Mouse (Mus musculus): ENCODE data around the gene Pde7b. TPM values are rescaled to one million over a fixed set of nuclear protein-coding genes. Genes with fewer than 3 reads are reported as not detected.

Pde7b gene
- polyA plus RNA-seq, 1 experiment from 2014 or later, result 2.4 TPM

- H3K9me3 ChIP-seq (ENCODE audit: low read length), result no peaks in the 10 kb centered on the region
- H3K4me3 ChIP-seq (ENCODE audit: low read length), result no peak overlapping the region
- H3K27ac ChIP-seq (ENCODE audit: low read length), result no peak overlapping the region
- H3K4me1 ChIP-seq (ENCODE audit: insufficient read depth, low read length), result no peaks in the 10 kb centered on the region
- no peak overlapping the region for H3K9ac ChIP-seq (replicated peaks; ENCODE audit: low read length)
- ATAC-seq (ENCODE audit: low FRiP score, low TSS enrichment), result no peak
- WGBS, result 72% methylated on average over 14 of the region's 14 CpGs
- H3K36me3 ChIP-seq (ENCODE audit: insufficient read depth, low read length), result no peaks in the 10 kb centered on the region
- no peak overlapping the region for H3K4me2 ChIP-seq (replicated peaks; ENCODE audit: low read depth, low read length)
- H3K27me3 ChIP-seq (ENCODE audit: insufficient read depth, low read length), result no peaks in the 10 kb centered on the region
Observed at GRCm38 (mm10) chr10:20632256-20633084, 92.4 kb downstream of the Pde7b start.

- ATAC-seq (ENCODE audit: low FRiP score, low TSS enrichment), result no peak
- Histone ChIP-seq H3K36me3 (ENCODE audit: insufficient read depth, low read length) (no peaks in the 10 kb centered on the region), H3K9me3 (ENCODE audit: low read length) (no peaks in the 10 kb centered on the region), H3K27me3 (ENCODE audit: insufficient read depth, low read length) (no peaks in the 10 kb centered on the region), H3K4me2 (replicated peaks; ENCODE audit: low read depth, low read length) (no peak overlapping the region), H3K4me3 (ENCODE audit: low read length) (no peak overlapping the region), H3K27ac (ENCODE audit: low read length) (no peak overlapping the region), H3K4me1 (ENCODE audit: insufficient read depth, low read length) (no peaks in the 10 kb centered on the region), H3K9ac (replicated peaks; ENCODE audit: low read length) (no peak overlapping the region)
- WGBS, result 44% methylated on average over 7 of the region's 7 CpGs
Observed at GRCm38 (mm10) chr10:20630122-20630521, 94.8 kb downstream of the Pde7b start.

- ATAC-seq (ENCODE audit: low FRiP score, low TSS enrichment), result no peak
- WGBS, result 89% methylated on average over 16 of the region's 16 CpGs
- H3K4me1 ChIP-seq (ENCODE audit: insufficient read depth, low read length), result peaks cover 11% of the 10 kb centered on the region
- H3K4me3 ChIP-seq (ENCODE audit: low read length), result no peak overlapping the region
- no peak overlapping the region for H3K4me2 ChIP-seq (replicated peaks; ENCODE audit: low read depth, low read length)
- H3K9me3 ChIP-seq (ENCODE audit: low read length), result no peaks in the 10 kb centered on the region
- no peaks in the 10 kb centered on the region for H3K27me3 ChIP-seq (ENCODE audit: insufficient read depth, low read length)
- no peak overlapping the region for H3K9ac ChIP-seq (replicated peaks; ENCODE audit: low read length)
- H3K36me3 ChIP-seq (ENCODE audit: insufficient read depth, low read length), result no peaks in the 10 kb centered on the region
- no peak overlapping the region for H3K27ac ChIP-seq (ENCODE audit: low read length)
Observed at GRCm38 (mm10) chr10:20625702-20626375, 99.0 kb downstream of the Pde7b start.

- ATAC-seq (ENCODE audit: low FRiP score, low TSS enrichment), result peak; percentile 85
- 45% methylated on average over 8 of the region's 8 CpGs for WGBS
- peaks cover 11% of the 10 kb centered on the region for H3K4me1 ChIP-seq (ENCODE audit: insufficient read depth, low read length)
Observed at GRCm38 (mm10) chr10:20621661-20622454, 103.0 kb downstream of the Pde7b start.

GRCm38 (mm10) chr10:20606007-20606406 is 118.9 kb downstream of the Pde7b start:
- no peak overlapping the region for H3K9ac ChIP-seq (replicated peaks; ENCODE audit: low read length)
- no peak for ATAC-seq (ENCODE audit: low FRiP score, low TSS enrichment)
- WGBS, result 49% methylated on average over 2 of the region's 2 CpGs
- H3K27ac ChIP-seq (ENCODE audit: low read length), result no peak overlapping the region
- no peak overlapping the region for H3K4me3 ChIP-seq (ENCODE audit: low read length)
- H3K4me1 ChIP-seq (ENCODE audit: insufficient read depth, low read length), result no peaks in the 10 kb centered on the region
- no peak overlapping the region for H3K4me2 ChIP-seq (replicated peaks; ENCODE audit: low read depth, low read length)
- H3K9me3 ChIP-seq (ENCODE audit: low read length), result no peaks in the 10 kb centered on the region
- H3K27me3 ChIP-seq (ENCODE audit: insufficient read depth, low read length), result no peaks in the 10 kb centered on the region
- no peaks in the 10 kb centered on the region for H3K36me3 ChIP-seq (ENCODE audit: insufficient read depth, low read length)

More at GRCm38 (mm10) chr10:20621661-20622454, 103.0 kb downstream of the Pde7b start:
- Histone ChIP-seq H3K36me3 (ENCODE audit: insufficient read depth, low read length) (no peaks in the 10 kb centered on the region), H3K27ac (ENCODE audit: low read length) (peak overlapping the region; percentile 52; the same call in 1 of the 2 replicates), H3K27me3 (ENCODE audit: insufficient read depth, low read length) (no peaks in the 10 kb centered on the region), H3K4me2 (replicated peaks; ENCODE audit: low read depth, low read length) (no peak overlapping the region), H3K9ac (replicated peaks; ENCODE audit: low read length) (no peak overlapping the region), H3K9me3 (ENCODE audit: low read length) (no peaks in the 10 kb centered on the region), H3K4me3 (ENCODE audit: low read length) (no peak overlapping the region)

- Histone ChIP-seq H3K9ac (replicated peaks; ENCODE audit: low read length) (no peak overlapping the region), H3K4me3 (ENCODE audit: low read length) (no peak overlapping the region), H3K9me3 (ENCODE audit: low read length) (no peaks in the 10 kb centered on the region), H3K27ac (ENCODE audit: low read length) (no peak overlapping the region), H3K27me3 (ENCODE audit: insufficient read depth, low read length) (no peaks in the 10 kb centered on the region), H3K36me3 (ENCODE audit: insufficient read depth, low read length) (no peaks in the 10 kb centered on the region), H3K4me2 (replicated peaks; ENCODE audit: low read depth, low read length) (no peak overlapping the region), H3K4me1 (ENCODE audit: insufficient read depth, low read length) (peaks cover 4% of the 10 kb centered on the region; the same call in 1 of the 2 replicates)
- no peak for ATAC-seq (ENCODE audit: low FRiP score, low TSS enrichment)
- 60% methylated on average over 5 of the region's 5 CpGs for WGBS
Observed at GRCm38 (mm10) chr10:20595107-20595810, 129.6 kb downstream of the Pde7b start.

- WGBS, result 41% methylated on average over 5 of the region's 5 CpGs
- no peak overlapping the region for H3K9ac ChIP-seq (replicated peaks; ENCODE audit: low read length)
Observed at GRCm38 (mm10) chr10:20594015-20594414, 130.9 kb downstream of the Pde7b start.

GRCm38 (mm10) chr10:20590100-20590499 is 134.8 kb downstream of the Pde7b start:
- H3K27ac ChIP-seq (ENCODE audit: low read length), result no peak overlapping the region
- H3K9me3 ChIP-seq (ENCODE audit: low read length), result no peaks in the 10 kb centered on the region
- no peaks in the 10 kb centered on the region for H3K4me1 ChIP-seq (ENCODE audit: insufficient read depth, low read length)
- no peaks in the 10 kb centered on the region for H3K36me3 ChIP-seq (ENCODE audit: insufficient read depth, low read length)
- WGBS, result 63% methylated on average over 7 of the region's 7 CpGs
- no peak overlapping the region for H3K9ac ChIP-seq (replicated peaks; ENCODE audit: low read length)
- H3K4me2 ChIP-seq (replicated peaks; ENCODE audit: low read depth, low read length), result no peak overlapping the region
- H3K27me3 ChIP-seq (ENCODE audit: insufficient read depth, low read length), result no peaks in the 10 kb centered on the region
- no peak for ATAC-seq (ENCODE audit: low FRiP score, low TSS enrichment)
- H3K4me3 ChIP-seq (ENCODE audit: low read length), result no peak overlapping the region

More at GRCm38 (mm10) chr10:20594015-20594414, 130.9 kb downstream of the Pde7b start:
- Histone ChIP-seq H3K27me3 (ENCODE audit: insufficient read depth, low read length) (no peaks in the 10 kb centered on the region), H3K27ac (ENCODE audit: low read length) (no peak overlapping the region), H3K4me3 (ENCODE audit: low read length) (no peak overlapping the region), H3K4me1 (ENCODE audit: insufficient read depth, low read length) (no peaks in the 10 kb centered on the region), H3K36me3 (ENCODE audit: insufficient read depth, low read length) (no peaks in the 10 kb centered on the region), H3K9me3 (ENCODE audit: low read length) (no peaks in the 10 kb centered on the region), H3K4me2 (replicated peaks; ENCODE audit: low read depth, low read length) (no peak overlapping the region)
- ATAC-seq (ENCODE audit: low FRiP score, low TSS enrichment), result no peak

GRCm38 (mm10) chr10:20585959-20586358 is 138.9 kb downstream of the Pde7b start:
- no peak overlapping the region for H3K9ac ChIP-seq (replicated peaks; ENCODE audit: low read length)
- no peaks in the 10 kb centered on the region for H3K36me3 ChIP-seq (ENCODE audit: insufficient read depth, low read length)
- H3K27ac ChIP-seq (ENCODE audit: low read length), result no peak overlapping the region
- H3K9me3 ChIP-seq (ENCODE audit: low read length), result no peaks in the 10 kb centered on the region
- no peak overlapping the region for H3K4me3 ChIP-seq (ENCODE audit: low read length)
- no peaks in the 10 kb centered on the region for H3K4me1 ChIP-seq (ENCODE audit: insufficient read depth, low read length)
- WGBS, result 92% methylated on average over 4 of the region's 4 CpGs
- H3K4me2 ChIP-seq (replicated peaks; ENCODE audit: low read depth, low read length), result no peak overlapping the region
- H3K27me3 ChIP-seq (ENCODE audit: insufficient read depth, low read length), result no peaks in the 10 kb centered on the region
- no peak for ATAC-seq (ENCODE audit: low FRiP score, low TSS enrichment)

Measured in kidney, embryonic 16.5 days (tissue).